Mouse (Mus musculus): Measurements from ENCODE around the gene Satb2.
"Not testable (repeated sequence)": the region's sequence is repeated elsewhere in the genome, so short reads cannot be mapped to it uniquely, and the experiment has no call there.

Gene Satb2

GRCm38 (mm10) chr1:56833984-56834900, 144.2 kb downstream of the Satb2 start:
- no peak for DNase-seq (ENCODE audit: low read depth)

GRCm38 (mm10) chr1:56833307-56833706, 145.1 kb downstream of the Satb2 start:
- DNase-seq (ENCODE audit: low read depth): no peak

- no peak for DNase-seq (ENCODE audit: low read depth)
Measured at GRCm38 (mm10) chr1:56832738-56833137, 145.7 kb downstream of the Satb2 start.

- no peak for DNase-seq (ENCODE audit: low read depth)
Measured at GRCm38 (mm10) chr1:56822735-56823134, 155.7 kb downstream of the Satb2 start.

DNA sequence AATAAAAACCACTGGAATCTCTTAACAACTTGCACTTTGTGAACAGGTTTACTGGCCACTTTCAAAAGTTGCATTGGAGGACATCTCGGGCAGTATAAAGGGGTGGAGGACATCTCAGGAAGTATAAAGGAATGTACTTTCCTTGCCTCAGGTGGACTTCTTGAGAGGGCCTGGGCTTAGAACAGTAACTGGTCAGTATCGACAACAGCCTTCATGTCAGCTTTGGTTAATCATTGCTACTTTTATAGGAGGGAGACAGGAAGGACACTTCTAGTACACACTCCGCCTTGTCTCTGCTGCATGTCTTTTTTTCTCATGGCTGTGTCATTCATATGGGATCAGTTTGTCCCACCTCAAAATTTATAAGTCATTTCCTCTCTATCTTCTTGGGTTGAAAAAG, 156.4 kb downstream of the Satb2 start:
- DNase-seq (ENCODE audit: low read depth): no peak

- no peak for DNase-seq (ENCODE audit: low read depth)
Measured at GRCm38 (mm10) chr1:56813506-56813905, 164.9 kb downstream of the Satb2 start.

- no peak for DNase-seq (ENCODE audit: low read depth)
Measured at GRCm38 (mm10) chr1:56812961-56813360, 165.5 kb downstream of the Satb2 start.

GRCm38 (mm10) chr1:56811486-56811885, 167.0 kb downstream of the Satb2 start:
- no peak for DNase-seq (ENCODE audit: low read depth)

GRCm38 (mm10) chr1:56806006-56806405, 172.4 kb downstream of the Satb2 start:
- no peak for DNase-seq (ENCODE audit: low read depth)

- DNase-seq (ENCODE audit: low read depth): no peak
Measured at GRCm38 (mm10) chr1:56800611-56801010, 177.8 kb downstream of the Satb2 start.

DNA sequence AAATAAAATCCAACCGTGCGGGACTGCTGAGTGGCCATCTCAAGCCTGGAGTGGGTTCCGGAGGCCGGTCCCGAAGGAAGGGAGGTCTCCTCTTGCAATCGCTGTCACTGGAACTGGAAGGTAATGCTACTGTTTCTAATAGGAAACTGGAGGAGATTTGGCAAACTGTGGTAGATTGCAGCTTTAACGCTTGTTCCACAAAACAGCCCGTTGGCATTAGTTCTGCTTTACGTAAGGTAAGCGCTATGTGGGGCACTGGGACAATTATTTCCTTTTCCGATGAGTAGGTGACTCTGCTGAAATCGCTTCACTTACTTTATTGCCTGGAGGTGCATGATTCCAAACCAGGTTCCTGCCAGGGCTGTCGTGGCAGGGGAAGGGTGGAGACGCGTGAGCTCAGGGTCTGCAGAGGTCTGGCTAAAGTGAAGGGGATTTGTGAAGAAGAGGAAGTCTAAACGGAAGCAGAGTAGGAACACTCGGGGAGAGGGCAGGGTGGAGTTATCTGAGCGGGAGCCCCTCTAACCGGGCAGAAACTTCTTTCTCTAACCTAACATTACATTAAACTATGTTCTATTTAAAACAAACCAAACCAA, 183.3 kb downstream of the Satb2 start:
- DNase-seq (ENCODE audit: low read depth): no peak

- no peak for DNase-seq (ENCODE audit: low read depth)
Measured at GRCm38 (mm10) chr1:56789641-56790040, 188.8 kb downstream of the Satb2 start.

DNA sequence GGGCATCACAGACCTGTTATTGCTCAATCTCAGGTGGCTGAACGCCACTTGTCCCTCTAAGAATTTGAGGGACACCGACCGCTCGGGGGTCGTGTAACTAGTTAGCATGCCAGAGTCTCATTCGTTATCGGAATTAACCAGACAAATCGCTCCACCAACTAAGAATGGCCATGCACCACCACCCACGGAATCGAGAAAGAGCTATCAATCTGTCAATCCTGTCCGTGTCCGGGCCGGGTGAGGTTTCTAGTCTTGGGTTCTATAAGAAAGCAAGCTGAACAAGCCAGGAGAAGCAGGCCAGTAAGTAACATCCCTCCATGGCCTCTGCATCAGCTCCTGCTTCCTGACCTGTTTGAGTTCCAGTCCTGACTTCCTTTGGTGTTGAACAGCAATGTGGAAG, 196.3 kb downstream of the Satb2 start:
- not testable (repeated sequence) for DNase-seq (ENCODE audit: low read depth)

DNA sequence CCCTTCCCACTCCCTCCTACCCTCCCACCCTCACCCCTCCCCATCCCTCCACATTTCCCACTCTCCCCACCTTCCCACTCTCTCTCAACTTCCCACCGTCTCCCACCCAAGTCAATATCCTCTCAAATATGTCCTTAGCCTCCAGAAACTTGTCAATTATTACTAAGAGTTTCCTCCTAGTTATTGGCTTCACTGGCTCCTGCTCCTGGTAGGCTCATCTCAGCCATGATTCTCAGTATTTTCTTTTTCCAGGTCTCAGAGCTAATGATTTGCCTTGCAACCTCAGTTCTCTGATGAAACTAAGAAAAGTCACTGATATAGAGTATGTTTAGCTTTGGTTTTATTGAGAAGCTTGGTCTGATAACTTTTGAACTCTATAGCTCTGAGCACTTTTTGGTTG, 214.2 kb downstream of the Satb2 start:
- no peak for DNase-seq (ENCODE audit: low read depth)

DNA sequence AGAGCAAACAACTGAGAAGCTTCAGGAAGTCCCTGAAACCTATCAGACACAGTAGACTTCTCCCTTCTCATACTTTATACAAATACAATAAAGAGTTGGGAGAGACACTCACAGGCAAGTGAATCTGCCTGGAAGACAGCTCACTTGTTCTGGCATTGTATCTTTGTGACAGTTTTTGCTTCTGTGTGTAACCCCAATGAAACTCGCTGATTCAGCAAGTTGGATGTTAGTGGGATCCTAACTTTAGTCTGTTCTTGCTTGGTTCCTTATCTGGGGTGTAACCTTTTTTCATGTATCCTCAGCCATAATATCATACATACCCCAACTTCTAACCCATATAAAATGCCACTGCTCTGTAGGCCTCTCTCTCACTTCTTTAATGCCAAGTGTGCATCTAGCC, 216.9 kb downstream of the Satb2 start:
- no peak for DNase-seq (ENCODE audit: low read depth)

- DNase-seq (ENCODE audit: low read depth): no peak
Measured at GRCm38 (mm10) chr1:56753283-56753682, 225.2 kb downstream of the Satb2 start.

- no peak for DNase-seq (ENCODE audit: low read depth)
Measured at GRCm38 (mm10) chr1:56750693-56751092, 227.8 kb downstream of the Satb2 start.

- no peak for DNase-seq (ENCODE audit: low read depth)
Measured at GRCm38 (mm10) chr1:56749629-56750311, 228.7 kb downstream of the Satb2 start.

DNA sequence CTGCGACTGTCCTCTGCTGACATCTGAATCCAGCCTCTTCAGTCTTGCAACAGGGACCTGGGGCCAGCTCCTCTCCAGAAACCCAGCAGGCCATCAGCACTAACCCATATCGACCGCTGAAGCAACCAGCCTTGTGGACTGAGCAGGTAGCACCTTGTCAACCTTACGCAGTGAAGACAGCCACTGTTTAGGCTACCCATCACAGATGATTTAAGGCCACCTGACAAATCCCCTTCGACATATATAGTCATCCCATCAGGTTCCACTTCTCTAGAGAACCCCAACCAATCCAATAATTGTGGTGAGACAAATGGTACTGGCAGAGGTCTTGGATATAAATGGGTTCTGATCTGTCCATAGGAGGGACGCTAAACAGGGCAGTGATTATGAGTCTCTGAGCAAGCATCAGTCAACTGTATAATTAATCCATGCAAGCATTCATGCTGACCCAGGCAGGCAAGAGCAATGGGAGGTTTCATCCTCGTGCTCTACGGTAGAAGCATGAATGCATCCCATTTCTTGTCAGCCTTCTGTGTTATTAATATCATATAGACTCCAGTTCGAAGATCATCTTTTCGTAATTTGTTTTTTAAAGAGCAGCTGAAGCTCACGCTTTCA, 229.5 kb downstream of the Satb2 start:
- no peak for DNase-seq (ENCODE audit: low read depth)

Data from fibroblast of lung, adult 2 months (primary cell).